Mouse (Mus musculus): ENCODE measurements around the gene Bmp4.

GRCm38 (mm10) chr14:46375796-46376195 lies 14.7 kb downstream of the Bmp4 start:
- TF ChIP-seq CHD2 (IDR thresholded peaks at IDR 0.05; ENCODE audit: low read depth, low read length) (no peak), ZC3H11A (IDR thresholded peaks at IDR 0.05; ENCODE audit: borderline replicate concordance, low read depth, low read length) (no peak), MAFK (IDR thresholded peaks at IDR 0.05; ENCODE audit: insufficient read depth, low read depth, low read length) (no peak), HCFC1 (IDR thresholded peaks at IDR 0.05; ENCODE audit: borderline replicate concordance, insufficient read depth, low read length) (no peak), ZNF384 (IDR thresholded peaks at IDR 0.05; ENCODE audit: low read depth, low read length) (no peak)
